Mouse (Mus musculus) cortical plate, adult 2 months (tissue): ENCODE results near the gene 2310057N15Rik. TPM values are rescaled to one million over a fixed set of nuclear protein-coding genes. Genes with fewer than 3 reads are reported as not detected.

ENCODE experiments used
- H3K27ac ChIP-seq: fragments of 200-500 bp; 2 replicates; pipeline ENCODE4 v1.5.1; 2012; ENCODE audit warnings: low read length, control low read depth, inconsistent platforms; ENCODE audit not compliant: insufficient read depth
- H3K4me1 ChIP-seq: fragments of 200-500 bp; 2 replicates; pipeline ENCODE4 v1.6.1; 2011; ENCODE audit warnings: low read length; ENCODE audit not compliant: control insufficient read depth, insufficient read depth
- H3K4me3 ChIP-seq: fragments of 200-500 bp; 2 replicates; pipeline ENCODE4 v1.5.1; 2011; ENCODE audit warnings: mild to moderate bottlenecking, low read length, control low read depth; ENCODE audit not compliant: insufficient read depth
- CTCF ChIP-seq: fragments of 200-500 bp; IDR thresholded peaks from 2 replicates; pipeline ENCODE4 v1.5.1; 2011; ENCODE audit warnings: mild to moderate bottlenecking, control low read depth, low read length; ENCODE audit not compliant: insufficient read depth; ENCODE audit errors: extremely low read depth
- POLR2A ChIP-seq: fragments of 200-500 bp; IDR thresholded peaks from 2 replicates; pipeline ENCODE4 v1.6.1; 2011; ENCODE audit warnings: mild to moderate bottlenecking, low read length, control low read depth; ENCODE audit not compliant: insufficient read depth; ENCODE audit errors: extremely low read depth
- polyA plus RNA-seq: library from polyadenylated mRNA; depleted of rRNA; stranded (reverse); fragments of >200 nt; gene quantifications from 2 replicates; pipeline ENCODE4 v1.2.3, GENCODE M21; 2012; rRNA removed

2310057N15Rik gene
- polyA plus RNA-seq, 1 experiment, result not detected

GRCm38 (mm10) chr16:88735391-88735790 is 38.6 kb downstream of the 2310057N15Rik start:
- TF ChIP-seq CTCF (no peak), POLR2A (no peak)
- no peak overlapping the region for H3K4me3 ChIP-seq
- H3K27ac ChIP-seq, result no peak overlapping the region
- H3K4me1 ChIP-seq, result no peaks in the 10 kb centered on the region

GRCm38 (mm10) chr16:88728812-88729275 is 45.2 kb downstream of the 2310057N15Rik start, which contains the start of gene Krtap13-1:
Krtap13-1 (plus strand) TSS chr16:88728862.
- no peak within 1 kb of the TSS for H3K27ac ChIP-seq
- H3K4me3 ChIP-seq, result no peak within 1 kb of the TSS
- no peaks in the 10 kb centered on the region for H3K4me1 ChIP-seq
- TF ChIP-seq POLR2A, result no peak
- no peak for TF ChIP-seq CTCF

Other genes with a start within 250 kb of the 2310057N15Rik start
- not detected in 2 replicates for gene Cldn8, start 211.0 kb downstream of the 2310057N15Rik start, polyA plus RNA-seq
- gene Krtap24-1, start 161.9 kb downstream of the 2310057N15Rik start, polyA plus RNA-seq, result not detected in 2 replicates
- not detected in 2 replicates for gene 2310079G19Rik, start 146.5 kb downstream of the 2310057N15Rik start, polyA plus RNA-seq
- not detected in 2 replicates for gene Krtap26-1, start 126.4 kb downstream of the 2310057N15Rik start, polyA plus RNA-seq
- gene Krtap27-1, start 102.5 kb downstream of the 2310057N15Rik start, polyA plus RNA-seq, result not detected in 2 replicates
- gene 2310061N02Rik, start 66.2 kb downstream of the 2310057N15Rik start, polyA plus RNA-seq, result not detected in 2 replicates
- gene Krtap13-1, start 45.3 kb downstream of the 2310057N15Rik start, polyA plus RNA-seq, result not detected in 2 replicates
- not detected in 2 replicates for gene Krtap13, start 22.6 kb downstream of the 2310057N15Rik start, polyA plus RNA-seq
- gene 2310034C09Rik, start 15.4 kb downstream of the 2310057N15Rik start, polyA plus RNA-seq, result not detected in 2 replicates
- not detected in 2 replicates for gene Gm5965, start 3.7 kb upstream of the 2310057N15Rik start, polyA plus RNA-seq
- not detected in 2 replicates for gene Gm20741, start 38.0 kb upstream of the 2310057N15Rik start, polyA plus RNA-seq
- gene Krtap15, start 46.0 kb upstream of the 2310057N15Rik start, polyA plus RNA-seq, result not detected in 2 replicates
- not detected in 2 replicates for gene Krtap14, start 51.9 kb upstream of the 2310057N15Rik start, polyA plus RNA-seq
- gene Krtap19-1, start 95.2 kb upstream of the 2310057N15Rik start, polyA plus RNA-seq, result not detected in 2 replicates
- gene Krtap19-2, start 100.1 kb upstream of the 2310057N15Rik start, polyA plus RNA-seq, result not detected in 2 replicates
- gene Krtap19-3, start 103.8 kb upstream of the 2310057N15Rik start, polyA plus RNA-seq, result not detected in 2 replicates
- not detected in 2 replicates for gene Krtap19-4, start 110.9 kb upstream of the 2310057N15Rik start, polyA plus RNA-seq
- not detected in 2 replicates for gene Krtap19-5, start 122.3 kb upstream of the 2310057N15Rik start, polyA plus RNA-seq
- gene Krtap19-9b, start 158.1 kb upstream of the 2310057N15Rik start, polyA plus RNA-seq, result not detected in 2 replicates
- gene Krtap16-3, start 188.7 kb upstream of the 2310057N15Rik start, polyA plus RNA-seq, result not detected in 2 replicates
- gene Krtap22-2, start 236.6 kb upstream of the 2310057N15Rik start, polyA plus RNA-seq, result not detected in 2 replicates
- not detected in 2 replicates for gene Gm10229, start 241.1 kb upstream of the 2310057N15Rik start, polyA plus RNA-seq